Mouse (Mus musculus) cerebellum, adult 11-12 months (tissue): Measurements from ENCODE around the gene Gm21996.
"Not testable (repeated sequence)": the region's sequence is repeated elsewhere in the genome, so short reads cannot be mapped to it uniquely, and the experiment has no call there.

ENCODE experiments used
- DNase-seq: peaks from one replicate; pipeline ENCODE4 v3.0.0; 2022

Gene Gm21996

GRCm38 (mm10) chrY:89745432-89745831, at the start of gene Gm21996:
Gene Gm21996, minus strand, starts transcription at chrY:89745532.
- DNase-seq: not testable (repeated sequence)
